Mouse (Mus musculus) CD4-positive, CD25-positive, alpha-beta regulatory T cell, adult 4 months (primary cell): ENCODE data around the gene Stxbp2. TPM values are rescaled to one million over a fixed set of nuclear protein-coding genes. Genes with fewer than 3 reads are reported as not detected.

ENCODE experiments used
- ATAC-seq: one replicate; pipeline ENCODE4 v1.8.0; 2017
- polyA plus RNA-seq, 2 experiments: library from polyadenylated mRNA; unstranded; fragments of 100-300 nt; shearing (Covaris generic); gene quantifications; one replicate each; pipeline ENCODE4 v1.2.1; 2017

Gene Stxbp2
- polyA plus RNA-seq, 2 experiments from 2014 or later = 190 to 257 TPM

GRCm38 (mm10) chr8:3645804-3646203, 15.0 kb downstream of the Stxbp2 start:
- ATAC-seq = peak; percentile 79

GRCm38 (mm10) chr8:3646824-3647531, 16.2 kb downstream of the Stxbp2 start:
- ATAC-seq = no peak

- no peak for ATAC-seq
Observed at GRCm38 (mm10) chr8:3647561-3647960, 16.8 kb downstream of the Stxbp2 start.

GRCm38 (mm10) chr8:3648268-3648667, 17.5 kb downstream of the Stxbp2 start:
- ATAC-seq = no peak

GRCm38 (mm10) chr8:3648990-3649389, 18.2 kb downstream of the Stxbp2 start:
- no peak for ATAC-seq

GRCm38 (mm10) chr8:3652845-3653244, 22.1 kb downstream of the Stxbp2 start:
- no peak for ATAC-seq

- ATAC-seq = no peak
Observed at GRCm38 (mm10) chr8:3654726-3655508, 24.2 kb downstream of the Stxbp2 start.

- no peak for ATAC-seq
Observed at GRCm38 (mm10) chr8:3655526-3655925, 24.8 kb downstream of the Stxbp2 start, which contains the start of gene Retn. Gene Retn (plus strand): TSS chr8:3655770.

- ATAC-seq = no peak
Observed at GRCm38 (mm10) chr8:3656725-3657381, 26.1 kb downstream of the Stxbp2 start.

GRCm38 (mm10) chr8:3660889-3661288, 30.1 kb downstream of the Stxbp2 start:
- no peak for ATAC-seq

- ATAC-seq = no peak
Observed at GRCm38 (mm10) chr8:3664405-3664804, 33.6 kb downstream of the Stxbp2 start.

- ATAC-seq = no peak
Observed at GRCm38 (mm10) chr8:3665507-3665906, 34.8 kb downstream of the Stxbp2 start, which contains the start of gene Mcemp1. Gene Mcemp1 (plus strand): TSS chr8:3665754.

- ATAC-seq = peak; percentile 41
Observed at GRCm38 (mm10) chr8:3670388-3670787, 39.6 kb downstream of the Stxbp2 start.

- peak; percentile 67 for ATAC-seq
Observed at GRCm38 (mm10) chr8:3671980-3672491, 41.3 kb downstream of the Stxbp2 start, which contains the start of gene Fcor. Gene Fcor (minus strand): TSS chr8:3672362.

GRCm38 (mm10) chr8:3674671-3675070, 43.9 kb downstream of the Stxbp2 start:
- no peak for ATAC-seq

GRCm38 (mm10) chr8:3676131-3676992, 45.6 kb downstream of the Stxbp2 start, which contains the start of gene Trappc5:
Gene Trappc5 (plus strand): TSS chr8:3676299.
- peak; percentile 82 for ATAC-seq

GRCm38 (mm10) chr8:3676993-3677579, 46.3 kb downstream of the Stxbp2 start:
- ATAC-seq = no peak

GRCm38 (mm10) chr8:3678831-3679230, 48.1 kb downstream of the Stxbp2 start:
- ATAC-seq = no peak

- no peak for ATAC-seq
Observed at GRCm38 (mm10) chr8:3679236-3679635, 48.5 kb downstream of the Stxbp2 start.

- no peak for ATAC-seq
Observed at GRCm38 (mm10) chr8:3679656-3680055, 48.9 kb downstream of the Stxbp2 start.

GRCm38 (mm10) chr8:3682435-3682834, 51.7 kb downstream of the Stxbp2 start:
- ATAC-seq = no peak
